Mouse (Mus musculus) activated CD4-positive, CD25-positive, alpha-beta regulatory T cell, adult 4 months (primary cell): ENCODE data around the gene Slc23a2. TPM values are rescaled to one million over a fixed set of nuclear protein-coding genes. Genes with fewer than 3 reads are reported as not detected.

Source experiments
- ATAC-seq: one replicate; pipeline ENCODE4 v1.8.0; 2017
- polyA plus RNA-seq, 2 experiments: library from polyadenylated mRNA; unstranded; fragments of 100-300 nt; shearing (Covaris generic); gene quantifications; one replicate each; pipeline ENCODE4 v1.2.1; 2017

Slc23a2 gene
- 10 to 100 TPM in 1 of 2 experiments, 1 to 10 TPM in 1; 9.8 to 11.1 TPM for polyA plus RNA-seq

DNA sequence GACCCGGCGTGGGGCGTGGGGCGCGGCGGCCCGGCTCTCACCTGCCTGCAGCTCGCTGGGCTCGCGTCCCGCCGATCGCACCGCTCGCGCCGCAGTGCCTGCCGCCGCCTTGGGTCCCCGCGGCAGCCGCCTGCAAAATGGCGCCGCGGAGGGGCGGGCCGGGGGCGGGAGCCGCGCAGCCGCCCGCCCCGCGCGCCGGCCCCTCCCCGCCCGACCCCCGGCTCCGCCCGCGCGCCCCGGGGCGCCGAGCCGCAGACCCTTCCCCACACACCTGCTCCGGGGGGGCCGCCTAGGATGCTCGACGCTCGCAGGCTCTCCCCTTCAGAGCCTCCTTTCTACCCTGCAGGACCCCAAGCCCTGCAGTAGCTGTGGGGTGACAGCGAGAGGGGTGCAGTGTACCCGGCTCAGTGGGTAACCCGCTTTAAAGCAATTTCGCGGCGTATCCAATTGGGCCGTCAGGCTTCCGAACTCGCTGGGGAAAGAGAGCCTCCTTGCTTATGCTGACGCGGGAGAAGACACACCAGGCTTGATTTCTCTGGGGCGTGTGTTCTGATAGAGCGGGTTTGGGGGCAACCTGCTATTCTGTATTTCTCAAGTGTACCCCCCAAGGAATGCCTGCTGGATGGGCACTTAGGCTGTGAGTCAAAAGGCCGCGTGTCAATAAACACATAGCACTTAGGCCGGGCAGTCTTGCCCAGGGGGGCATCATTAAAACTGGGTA, at the start of gene Slc23a2:
Gene Slc23a2, minus strand, starts transcription at position 138 of the 721 bp plus-strand sequence.
- peak; percentile 38 for ATAC-seq

DNA sequence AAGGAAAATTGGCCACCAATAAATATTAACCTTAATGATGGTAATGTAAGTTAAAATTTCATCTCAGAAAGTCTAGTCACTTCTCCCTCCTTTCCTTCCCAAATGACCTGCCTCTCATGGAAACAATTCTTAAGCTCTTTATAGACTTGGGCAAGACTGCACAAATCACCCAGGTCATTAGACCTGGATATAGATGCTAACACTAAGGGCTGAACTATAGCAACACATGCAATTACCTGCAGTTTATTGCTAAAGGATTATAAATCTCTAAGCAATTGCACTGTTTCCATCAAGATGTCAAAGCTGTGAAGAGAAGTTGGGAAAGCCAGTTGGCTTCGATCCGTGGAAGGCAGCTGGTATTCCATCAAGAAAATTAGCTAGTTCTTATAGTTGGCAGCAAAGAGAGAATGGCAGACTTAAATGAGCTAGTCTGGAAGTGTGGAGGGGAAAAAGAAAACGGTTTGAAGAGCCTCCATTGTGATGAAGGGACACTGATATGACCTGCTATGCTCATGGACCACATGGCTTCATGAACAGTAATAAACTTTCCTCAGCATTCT, 45.8 kb upstream of the Slc23a2 start:
- ATAC-seq, result no peak

DNA sequence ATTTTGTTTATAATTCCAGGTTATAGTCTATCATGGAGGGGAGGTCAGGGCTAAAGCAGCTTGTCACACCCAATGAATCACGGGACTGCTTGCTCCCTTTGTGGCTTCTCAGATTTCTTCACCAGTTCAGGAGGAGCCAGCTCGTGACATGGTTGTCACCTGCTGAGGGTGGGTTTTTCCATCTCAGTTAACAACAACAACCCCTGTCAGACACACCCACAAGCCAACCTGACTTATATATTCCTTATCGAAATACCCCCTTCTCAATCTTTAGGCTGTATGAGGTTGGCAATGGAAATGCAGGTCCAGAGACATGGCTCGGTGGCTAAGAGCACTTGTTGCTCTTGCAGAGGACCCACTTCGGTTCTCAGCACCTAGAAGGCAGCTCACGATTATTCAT, 39.0 kb upstream of the Slc23a2 start:
- no peak for ATAC-seq

DNA sequence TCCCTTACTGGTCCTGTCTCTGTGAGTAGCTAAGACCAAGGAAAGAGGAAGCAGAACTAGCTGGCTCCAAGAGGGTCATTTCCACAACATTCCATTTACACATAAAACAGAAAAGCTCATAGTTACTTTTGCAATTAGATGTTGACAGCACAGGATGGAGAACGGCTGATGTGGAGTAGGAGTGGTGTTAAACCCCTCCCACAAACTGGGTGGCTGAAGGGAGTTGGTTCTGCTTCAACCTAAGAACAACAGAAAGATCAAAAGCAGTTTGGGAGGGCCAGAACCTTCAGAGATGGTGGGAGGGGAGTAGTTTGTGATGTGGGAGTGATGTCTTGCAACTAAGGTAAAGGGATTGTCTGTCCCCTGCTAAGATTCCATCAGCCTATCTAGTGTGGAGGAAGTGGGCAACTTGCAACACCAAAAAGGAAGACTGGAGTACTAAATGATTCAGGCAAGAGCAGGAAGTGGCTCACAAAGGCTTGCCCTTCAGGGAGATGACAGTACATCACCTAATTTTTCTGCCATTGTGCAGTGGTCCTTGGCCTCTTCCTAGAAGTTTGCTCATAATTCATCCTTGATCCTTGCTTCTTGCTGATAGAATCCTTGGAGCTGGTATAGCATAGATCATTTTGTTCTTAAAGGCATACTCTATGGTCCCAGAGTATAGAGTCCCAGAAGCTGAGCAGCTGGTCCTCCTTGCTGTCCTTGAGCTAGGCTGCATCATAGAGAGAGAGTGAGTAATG, 35.7 kb upstream of the Slc23a2 start:
- ATAC-seq, result peak; percentile 85

DNA sequence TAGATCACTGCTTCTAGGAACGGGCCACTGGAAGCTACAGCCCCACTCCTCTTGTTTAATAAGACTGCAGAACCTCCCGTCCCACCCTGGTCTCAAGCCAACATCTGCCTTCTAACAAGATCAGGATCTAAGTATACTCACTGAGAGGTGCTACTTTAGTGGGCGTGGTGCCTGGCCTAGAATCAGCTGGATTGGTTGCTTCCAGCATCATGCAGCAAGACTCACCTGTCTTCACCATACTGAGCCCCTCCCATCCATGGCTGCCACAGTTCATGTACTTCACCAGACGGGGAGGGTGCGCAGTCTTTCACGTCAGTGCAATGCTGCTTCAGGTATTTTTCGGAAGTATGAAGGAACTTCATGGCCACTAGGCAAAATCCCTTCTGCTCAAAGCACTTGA, 34.5 kb upstream of the Slc23a2 start:
- ATAC-seq, result no peak

DNA sequence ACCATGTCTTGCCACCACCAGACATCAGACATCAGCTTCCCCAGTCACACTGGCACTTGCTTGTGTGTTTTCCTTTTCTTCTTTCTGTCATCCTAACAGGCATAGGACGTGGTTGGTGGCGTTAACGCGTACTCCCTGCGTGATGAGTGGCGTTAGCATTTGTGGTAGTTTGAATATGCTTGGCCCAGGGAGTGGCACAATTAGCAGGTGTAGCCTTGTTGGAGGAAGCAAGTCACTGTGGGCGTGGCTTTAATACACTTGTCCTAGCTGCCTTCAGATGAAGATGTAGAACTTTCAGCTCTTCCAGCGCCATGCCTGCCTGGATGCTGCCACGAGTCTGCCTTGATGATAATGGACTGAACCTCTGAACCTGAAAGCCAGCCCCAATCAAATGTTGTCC, 32.5 kb upstream of the Slc23a2 start:
- no peak for ATAC-seq

DNA sequence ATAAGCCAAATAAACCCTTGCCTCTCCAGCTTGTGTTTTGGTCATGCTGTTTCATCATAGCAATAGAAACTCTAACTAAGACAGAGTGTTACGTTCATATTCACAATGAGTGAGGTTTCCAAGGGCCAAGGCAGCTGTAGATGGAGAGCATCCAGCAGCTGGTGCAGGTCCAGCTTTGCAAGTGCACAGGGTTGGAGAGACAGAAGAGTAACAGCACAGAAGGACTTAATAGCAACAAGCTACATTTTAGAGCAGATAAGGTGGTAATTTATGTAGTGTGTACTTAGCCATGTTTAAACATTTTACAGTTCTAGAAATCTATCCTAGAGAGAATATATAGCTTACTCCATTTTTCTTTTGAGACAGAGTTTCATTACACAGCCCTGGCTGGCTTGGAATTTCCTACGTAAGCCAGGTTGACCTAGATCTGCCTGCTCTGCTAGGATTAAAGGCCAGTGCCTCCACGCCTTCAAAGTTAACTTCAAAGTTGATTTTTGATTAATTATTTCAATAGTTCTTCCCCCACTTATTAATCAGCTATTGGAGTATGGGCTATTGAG, 31.5 kb upstream of the Slc23a2 start:
- ATAC-seq, result no peak

DNA sequence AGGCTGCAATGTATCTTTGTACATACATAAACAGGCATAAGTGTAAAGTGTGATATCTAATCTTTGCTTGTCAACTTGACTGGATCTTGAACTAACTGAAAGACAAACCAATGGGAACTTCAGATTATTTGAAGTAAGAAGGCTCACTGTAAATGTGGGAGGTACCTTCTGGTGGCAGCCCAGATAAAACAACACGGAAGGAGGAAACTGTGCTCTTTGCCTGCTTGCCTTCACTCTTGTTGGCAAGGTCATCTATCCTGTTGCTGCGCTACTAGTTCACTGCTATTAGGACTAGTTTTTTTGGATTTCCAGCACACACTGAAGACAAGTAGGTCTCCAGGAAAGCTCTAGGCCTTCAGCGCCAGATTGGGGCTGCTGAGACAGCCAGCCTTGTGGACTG, 29.1 kb upstream of the Slc23a2 start:
- no peak for ATAC-seq

DNA sequence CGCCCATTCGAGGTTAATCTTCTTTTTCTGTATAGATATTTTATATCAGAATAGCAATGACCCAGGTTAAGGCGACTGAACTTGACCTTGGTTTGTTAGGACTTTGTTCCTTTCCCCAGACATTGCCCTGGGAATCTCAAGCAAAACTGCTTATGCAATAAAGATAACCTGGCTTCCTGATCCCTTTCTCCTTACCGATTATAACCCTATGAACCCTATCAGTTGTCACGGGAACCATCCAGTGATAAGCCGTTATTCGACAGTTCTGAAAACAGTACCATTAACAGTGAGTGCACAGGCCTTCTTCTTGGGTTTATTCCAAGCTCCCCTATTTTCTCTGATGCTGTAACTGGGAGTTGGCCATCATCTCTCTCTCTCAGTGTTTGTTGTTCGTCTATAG, 27.0 kb upstream of the Slc23a2 start:
- ATAC-seq, result no peak

DNA sequence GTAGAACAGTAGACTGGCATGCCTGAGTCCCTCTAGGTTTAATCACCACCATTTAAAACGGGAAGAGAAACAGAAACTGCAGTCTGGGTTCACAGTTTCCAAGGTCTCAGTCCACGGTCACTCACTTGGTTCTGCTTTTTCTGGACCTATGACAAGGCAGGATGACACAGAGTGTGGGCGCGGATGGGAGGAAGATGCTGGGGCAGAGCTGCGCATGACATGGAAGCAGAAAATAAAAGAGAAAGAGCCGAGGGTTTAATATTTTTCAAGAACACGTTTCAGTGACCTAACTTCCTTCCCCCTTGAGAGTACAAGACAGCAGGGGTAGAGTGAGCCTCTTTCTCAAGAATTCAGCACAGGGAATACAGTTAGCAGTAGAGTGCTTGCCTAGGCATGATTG, 24.2 kb upstream of the Slc23a2 start:
- no peak for ATAC-seq

DNA sequence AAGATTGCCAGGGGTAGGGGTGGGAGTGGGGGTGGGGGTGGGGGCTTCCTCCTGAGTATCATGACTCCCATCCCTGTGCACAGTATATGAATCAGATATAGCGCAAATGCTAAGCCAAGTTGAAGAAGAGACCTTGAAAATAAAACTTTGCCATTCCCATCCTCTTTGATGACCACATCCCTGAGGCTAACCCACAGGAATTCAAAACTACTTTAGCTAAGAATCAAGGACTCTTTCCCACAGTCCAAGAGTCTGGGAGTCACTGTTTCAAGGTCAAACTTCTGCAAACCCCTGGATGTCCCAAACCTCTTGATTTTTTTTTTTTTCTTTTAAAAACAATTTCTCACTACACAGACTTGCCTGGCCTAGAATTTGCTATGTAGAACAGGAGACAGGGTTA, 18.7 kb upstream of the Slc23a2 start:
- no peak for ATAC-seq

DNA sequence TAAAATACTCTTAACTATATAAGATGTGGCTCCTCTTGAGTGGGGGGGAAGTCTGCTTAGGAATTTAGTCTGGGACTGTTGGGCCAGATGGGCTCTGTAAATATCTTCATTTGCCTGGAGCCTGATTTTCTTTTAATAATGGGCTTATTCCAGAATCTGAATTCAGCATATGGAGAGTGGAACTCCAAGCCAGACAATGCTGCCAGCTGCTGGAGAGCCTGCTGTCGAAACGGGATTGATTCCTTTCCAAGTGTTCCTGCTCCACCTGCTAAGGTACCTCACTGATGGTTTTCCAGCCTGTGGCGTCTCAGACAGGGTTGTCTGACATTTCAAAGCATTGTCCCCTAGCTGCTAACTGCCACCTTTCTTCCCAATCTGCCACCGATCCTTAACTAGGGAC, 12.6 kb upstream of the Slc23a2 start:
- no peak for ATAC-seq

DNA sequence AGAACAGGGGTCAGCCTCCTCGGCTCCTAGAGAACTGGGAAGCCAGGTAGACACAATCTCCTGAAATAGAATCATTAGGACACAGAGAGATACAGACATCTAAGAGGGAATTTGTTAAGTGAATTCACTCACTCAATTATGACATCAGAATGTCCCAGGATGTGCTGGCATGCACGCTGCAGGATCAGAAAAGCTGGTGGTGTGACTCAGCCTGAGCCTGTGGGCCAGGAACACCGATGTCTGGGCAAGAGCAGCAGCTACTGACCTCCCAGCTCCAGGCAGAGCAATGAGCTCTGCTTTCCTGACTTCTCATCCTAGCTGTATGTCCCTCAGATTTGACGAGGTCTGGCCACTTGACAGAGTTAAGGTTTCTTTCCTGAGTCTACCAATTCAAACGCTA, 7.8 kb upstream of the Slc23a2 start:
- no peak for ATAC-seq

DNA sequence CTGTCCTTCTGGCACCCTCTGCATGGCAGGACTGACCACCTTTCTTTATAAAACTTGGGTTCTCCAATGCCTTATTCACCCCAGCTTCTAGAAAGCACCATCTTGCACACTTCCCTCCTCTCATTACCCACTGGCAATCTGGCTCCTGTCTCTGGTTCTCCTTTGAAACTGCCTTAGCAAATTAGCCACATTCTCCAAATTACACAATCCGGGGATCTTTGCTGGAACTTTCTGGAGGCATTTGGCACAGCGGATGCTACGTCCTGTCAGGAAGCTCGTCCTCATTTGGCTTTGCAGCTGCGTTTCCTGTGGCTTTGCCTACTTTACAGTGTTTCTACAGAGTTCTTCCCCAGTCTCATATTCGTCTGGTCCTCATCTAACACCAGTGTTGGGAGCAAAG, 6.7 kb upstream of the Slc23a2 start:
- no peak for ATAC-seq

DNA sequence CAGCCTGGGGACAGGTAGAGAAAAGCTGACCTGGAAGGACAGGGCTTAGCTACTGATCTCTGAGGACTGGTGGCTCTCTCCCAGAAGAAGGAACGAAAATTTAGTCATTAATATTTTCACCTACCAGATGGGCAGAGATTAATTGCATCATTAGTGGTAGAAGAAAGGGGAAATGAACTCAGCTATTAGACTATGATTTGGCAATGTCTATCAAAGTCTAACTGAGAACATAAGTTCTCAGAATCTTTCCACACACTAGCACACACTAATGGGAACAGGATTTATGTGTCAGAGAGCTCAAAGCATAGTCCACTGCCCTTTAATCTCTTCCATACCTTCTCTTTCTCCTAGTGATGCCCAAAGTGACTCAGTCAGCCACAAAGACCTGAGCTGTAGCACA, 6.0 kb upstream of the Slc23a2 start:
- ATAC-seq, result no peak

DNA sequence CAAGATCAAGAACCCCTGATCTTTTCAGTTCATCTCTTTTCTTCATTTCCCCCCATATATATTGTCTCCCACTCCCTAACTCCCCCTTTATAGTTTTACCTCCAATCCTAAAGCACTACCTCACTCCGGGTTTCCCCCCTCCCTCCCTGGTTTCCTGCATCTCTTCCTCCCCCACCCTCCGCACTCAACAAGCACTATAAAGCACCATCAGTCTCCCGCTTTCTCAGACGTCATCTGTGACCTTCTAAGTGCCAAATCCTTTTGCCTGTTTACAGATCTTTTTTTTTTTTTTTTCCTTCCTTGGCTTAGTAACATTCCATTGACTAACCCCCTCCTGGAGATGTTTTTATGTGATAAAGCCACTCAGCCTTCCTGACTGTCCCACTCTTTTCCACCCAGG, 1.6 kb upstream of the Slc23a2 start:
- peak; percentile 33 for ATAC-seq

DNA sequence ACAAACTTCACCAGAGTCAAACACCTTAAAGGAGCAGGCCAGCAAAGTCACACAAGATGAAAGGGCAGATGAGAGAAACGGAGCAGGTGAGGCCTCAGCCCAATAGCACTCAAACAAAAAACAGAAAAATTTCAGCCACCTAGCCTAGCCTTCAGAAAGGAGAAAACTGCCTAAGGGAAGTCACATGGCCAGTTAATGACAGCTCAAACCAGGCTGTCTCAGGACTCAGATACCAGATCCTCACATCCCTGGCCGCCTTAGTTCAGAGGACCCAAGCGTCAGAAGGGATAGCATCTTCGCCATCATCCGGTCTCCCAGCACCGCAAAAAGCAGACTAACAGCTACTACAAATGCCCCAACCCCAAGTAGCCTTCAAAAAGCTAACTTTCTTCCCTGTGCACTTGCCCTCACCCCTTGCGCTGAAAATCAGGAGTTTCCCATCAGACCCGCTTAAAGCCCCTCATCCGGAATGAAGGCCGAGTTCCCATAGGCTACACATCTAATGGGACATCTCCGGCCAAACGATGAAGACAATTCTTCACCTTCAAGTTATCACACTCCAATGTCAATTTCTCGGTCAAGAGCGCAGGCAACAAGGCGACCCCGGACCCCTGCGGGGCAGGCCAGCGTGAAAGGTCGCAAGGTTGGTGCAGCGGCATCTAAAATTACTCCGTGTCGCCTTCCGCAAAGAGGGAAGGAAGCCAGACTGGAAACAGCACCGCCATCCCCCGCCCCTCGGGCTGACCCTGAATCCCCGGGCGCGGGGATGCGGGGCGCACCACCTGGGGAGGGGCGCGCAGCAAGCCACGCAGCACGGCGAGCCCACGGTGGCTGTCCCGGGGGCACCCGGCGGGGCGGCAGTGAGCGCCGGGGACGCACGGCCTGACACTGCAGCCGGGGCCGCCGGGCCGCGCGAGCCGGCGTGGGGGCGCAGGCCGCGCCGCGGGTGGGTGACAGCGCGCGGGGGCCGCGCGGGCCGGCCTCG, 673 bp downstream of the Slc23a2 start:
- ATAC-seq, result peak; percentile 7

DNA sequence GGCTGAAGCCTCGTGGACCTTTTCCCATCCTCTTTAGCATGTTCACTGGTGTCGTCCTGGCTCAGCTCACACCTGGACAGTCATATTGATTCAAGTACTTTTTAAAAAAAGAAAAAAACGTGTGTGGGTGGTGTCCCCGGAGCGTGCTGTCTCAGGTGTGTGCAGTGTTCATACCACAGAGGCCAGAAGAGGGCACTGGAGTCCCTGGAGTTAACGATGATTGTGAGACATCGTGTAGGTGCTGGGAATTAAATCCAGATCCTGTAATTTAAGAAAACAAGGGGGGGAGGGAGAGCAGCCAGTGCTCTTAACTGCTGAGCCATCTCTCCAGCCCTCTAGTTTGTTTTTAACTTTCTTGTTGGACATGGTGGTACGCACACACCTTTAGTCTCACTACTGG, 2.3 kb downstream of the Slc23a2 start:
- no peak for ATAC-seq

DNA sequence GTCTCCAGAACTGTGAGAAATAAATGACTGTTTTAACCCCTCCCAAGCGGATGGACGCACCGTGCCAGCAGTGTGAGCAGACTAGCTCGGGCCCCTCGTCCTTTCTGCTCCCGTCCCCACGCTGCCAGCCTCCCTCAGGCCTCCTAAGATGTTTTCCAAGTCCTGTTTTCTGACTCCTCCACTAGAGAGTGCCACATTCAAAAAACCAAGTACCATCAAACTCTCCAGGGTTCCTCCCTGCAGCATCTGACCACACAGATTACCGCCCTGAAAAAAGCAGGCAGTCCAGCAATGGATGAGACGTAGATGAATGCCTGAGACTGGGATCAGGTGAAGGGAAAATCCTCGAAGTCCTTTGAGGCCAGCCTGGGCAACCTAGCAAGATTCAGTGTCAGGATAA, 4.4 kb downstream of the Slc23a2 start:
- ATAC-seq, result no peak

DNA sequence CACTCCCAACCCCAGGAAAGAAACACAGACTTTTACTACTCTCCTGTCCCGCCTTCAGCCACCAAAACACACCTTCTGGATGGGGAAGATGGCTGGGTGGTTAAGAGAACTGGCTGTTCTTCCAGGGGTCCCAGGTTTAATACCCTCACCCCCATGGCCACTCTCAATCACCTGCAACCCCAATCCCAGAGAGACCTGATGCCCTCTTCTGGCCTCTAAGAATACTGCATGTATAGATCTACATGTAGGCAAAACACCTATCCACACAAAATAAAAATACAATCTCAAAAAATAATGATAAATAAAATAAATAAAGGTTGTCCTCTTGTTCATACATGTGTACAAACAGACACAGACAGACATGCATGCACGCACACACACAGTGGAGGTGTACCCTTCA, 5.8 kb downstream of the Slc23a2 start:
- no peak for ATAC-seq

DNA sequence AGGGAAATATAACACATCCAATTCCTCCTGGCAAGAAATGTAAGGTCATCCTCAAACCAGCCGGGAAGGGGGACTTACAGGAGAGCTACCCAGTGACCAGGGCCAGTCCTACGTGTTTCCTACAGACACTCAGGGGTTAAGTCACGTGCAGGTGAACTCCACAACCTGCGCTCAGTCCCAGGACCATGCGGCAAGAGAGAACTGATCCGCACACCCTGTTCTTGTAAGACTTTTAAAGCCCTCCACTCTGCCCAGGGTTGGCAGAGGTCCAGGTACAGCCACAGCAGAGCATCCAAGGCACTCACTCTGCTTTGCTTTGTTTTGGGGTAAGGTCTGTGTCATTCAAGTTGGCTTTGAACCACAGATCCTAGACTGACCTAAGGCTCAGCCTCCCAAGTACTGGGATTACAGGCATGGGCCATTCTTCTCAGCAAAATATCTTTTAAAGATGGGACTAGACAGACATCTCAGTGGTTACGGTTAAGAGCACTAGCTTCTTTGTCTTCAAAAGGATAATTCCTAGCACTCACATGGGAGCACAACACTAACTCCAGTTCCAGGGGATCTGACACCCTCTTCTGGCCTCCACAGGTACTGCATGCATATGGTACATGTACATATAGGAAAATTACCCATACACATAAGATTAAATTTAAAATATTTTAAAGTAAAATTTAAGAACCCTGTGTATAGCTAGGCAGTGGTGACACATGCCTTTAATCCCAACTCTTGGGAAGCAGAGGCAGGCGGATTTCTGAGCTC, 8.9 kb downstream of the Slc23a2 start:
- ATAC-seq, result no peak

DNA sequence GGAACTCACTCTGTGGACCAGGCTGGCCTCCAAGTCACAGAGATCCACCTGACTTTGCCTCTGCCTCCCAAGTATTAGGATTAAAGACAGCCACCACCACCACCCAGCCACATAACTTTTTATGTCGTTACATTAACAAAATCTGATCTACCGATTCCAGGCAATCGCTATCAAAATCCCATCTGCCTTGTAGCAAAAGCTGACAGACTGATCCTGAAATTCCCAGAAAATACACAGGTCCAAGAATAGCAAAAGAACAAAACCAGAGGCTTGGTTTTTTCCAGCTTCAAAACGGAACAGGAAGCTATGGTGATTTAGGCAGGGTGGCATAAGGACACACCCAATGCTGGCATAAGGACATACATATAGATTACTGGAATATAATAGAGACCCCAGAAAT, 10.2 kb downstream of the Slc23a2 start:
- ATAC-seq, result no peak
